20 mouse cellular contexts compared by ENCODE assay signal in genomic region chr6:124476796-124477195, GRCm38 (mm10). TPM values are rescaled to one million over a fixed set of nuclear protein-coding genes. Genes with fewer than 3 reads are reported as not detected.
DNase-seq lines count a peak whose midpoint lies in the region; ATAC-seq and TF ChIP-seq lines count a peak whose summit lies in the region.
"Had no signal": no experiment of that assay in that cellular context is flagged by ENCODE, and none has a peak within 500 bp of the region (broad histone marks: within the 10 kb centered on the region; RNA-seq: fewer than 3 reads in every experiment).

No protein-coding gene starts in this region.

- no peak for ATAC-seq in intestine, postnatal 0 days
- ATAC-seq: forebrain, embryonic 14.5 days had no signal

- peaks cover 5% of the 10 kb centered on the region for H3K79me3 ChIP-seq in C2C12 (ENCODE audit: low read depth)

- H3K9ac ChIP-seq in intestine, postnatal 0 days (ENCODE audit: low read depth, low read length) = no peak overlapping the region
- H3K9ac ChIP-seq: embryonic facial prominence, embryonic 15.5 days; heart, embryonic 13.5 days; hindbrain, embryonic 15.5 days had no signal

- no peak for TF ChIP-seq POLR2A in myocyte (IDR thresholded peaks at IDR 0.05; ENCODE audit: insufficient read length, low read depth)

- no peak for TF ChIP-seq CTCF in C2C12 (IDR thresholded peaks at IDR 0.05; ENCODE audit: control insufficient read depth, insufficient read depth, insufficient read length)
- no peak for TF ChIP-seq CTCF in intestine, postnatal 0 days (IDR thresholded peaks at IDR 0.05; ENCODE audit: low read depth)

- peaks cover 15% of the 10 kb centered on the region for H3K36me3 ChIP-seq in C2C12 (ENCODE audit: control insufficient read depth, insufficient read depth)
- no peaks in the 10 kb centered on the region for H3K36me3 ChIP-seq in myocyte (ENCODE audit: control insufficient read depth, insufficient read depth)
- H3K36me3 ChIP-seq in intestine, postnatal 0 days (ENCODE audit: control insufficient read depth, insufficient read depth) = no peaks in the 10 kb centered on the region
- H3K36me3 ChIP-seq: embryonic facial prominence, embryonic 15.5 days; forebrain, embryonic 10.5 days; heart, embryonic 13.5 days; hindbrain, embryonic 15.5 days had no signal

- no peaks in the 10 kb centered on the region for H3K9me3 ChIP-seq in intestine, postnatal 0 days (ENCODE audit: control insufficient read depth)
- H3K9me3 ChIP-seq: embryonic facial prominence, embryonic 15.5 days; forebrain, embryonic 10.5 days; heart, embryonic 13.5 days; hindbrain, embryonic 15.5 days had no signal

- H3K79me2 ChIP-seq in C2C12 (ENCODE audit: control insufficient read depth, insufficient read depth) (peaks cover 23% of the 10 kb centered on the region), myocyte (ENCODE audit: control insufficient read depth, insufficient read depth) (no peaks in the 10 kb centered on the region)

- H3K27ac ChIP-seq in intestine, postnatal 0 days (ENCODE audit: low read depth, low read length) = no peak overlapping the region
- H3K27ac ChIP-seq: embryonic facial prominence, embryonic 15.5 days; forebrain, embryonic 10.5 days; heart, embryonic 13.5 days; hindbrain, embryonic 15.5 days had no signal

- no peaks in the 10 kb centered on the region for H3K27me3 ChIP-seq in C2C12 (ENCODE audit: control insufficient read depth, insufficient read depth, insufficient read length)
- no peaks in the 10 kb centered on the region for H3K27me3 ChIP-seq in myocyte (ENCODE audit: control insufficient read depth, insufficient read depth, insufficient read length)
- no peaks in the 10 kb centered on the region for H3K27me3 ChIP-seq in intestine, postnatal 0 days (replicated peaks; ENCODE audit: control insufficient read depth, insufficient read depth, low read length)
- H3K27me3 ChIP-seq: embryonic facial prominence, embryonic 15.5 days; heart, embryonic 13.5 days; hindbrain, embryonic 15.5 days had no signal

- 84% methylated on average over 11 of the region's 11 CpGs for WGBS in intestine, postnatal 0 days

- peak overlapping the region; percentile 18 for H3K4me3 ChIP-seq in C2C12 (ENCODE audit: insufficient read depth, poor library complexity, severe bottlenecking)
- H3K4me3 ChIP-seq in myocyte = peak overlapping the region; percentile 54
- no peak overlapping the region for H3K4me3 ChIP-seq in intestine, postnatal 0 days (ENCODE audit: low read depth, low read length)
- H3K4me3 ChIP-seq: embryonic facial prominence, embryonic 15.5 days; erythroblast, embryonic 14.5 days; forebrain, embryonic 10.5 days; heart, embryonic 13.5 days; hindbrain, embryonic 15.5 days had no signal

- H3K4me1 ChIP-seq in intestine, postnatal 0 days (replicated peaks; ENCODE audit: control insufficient read depth, insufficient read depth, low read length) = peaks cover 6% of the 10 kb centered on the region; the same call in 1 of the 2 replicates
- H3K4me1 ChIP-seq: forebrain, embryonic 10.5 days; hindbrain, embryonic 15.5 days had no signal

- peak overlapping the region; percentile 41 for H3ac ChIP-seq in C2C12 (ENCODE audit: control insufficient read depth, insufficient read length, low read depth)
- H3ac ChIP-seq in myocyte (ENCODE audit: control insufficient read depth, insufficient read length) = no peak overlapping the region

- H3K4me2 ChIP-seq in myocyte (ENCODE audit: low read depth) = peak overlapping the region; percentile 60
- no peak overlapping the region for H3K4me2 ChIP-seq in intestine, postnatal 0 days (replicated peaks; ENCODE audit: low read depth)
- H3K4me2 ChIP-seq: embryonic facial prominence, embryonic 15.5 days; hindbrain, embryonic 15.5 days had no signal

- DNase-seq in 416B (ENCODE audit: low read depth) (peak; percentile 45), ES-CJ7 (ENCODE audit: low read depth, low spot score) (peak; percentile 51)
- DNase-seq in frontal cortex, postnatal 25 days (ENCODE audit: low spot score in 2 of 2) = no peak
- DNase-seq: adrenal gland, adult 8-10 months; adrenal gland, postnatal 36 days; B cell, adult 2 months; cerebellum, adult 8-10 months; cerebellum, postnatal 14 days; embryo, embryonic 11 days; gastrocnemius, postnatal 10 days; heart, postnatal 36 days had no signal

TF ChIP-seq in C2C12, 6 proteins besides CTCF, POLR2A, EP300 and RAD21:
- TF ChIP-seq MYOD1 (IDR thresholded peaks at IDR 0.05; ENCODE audit: control insufficient read depth, insufficient read length, low read depth) (no peak), MYOG (IDR thresholded peaks at IDR 0.05; ENCODE audit: control insufficient read depth, extremely low read depth, insufficient read length) (no peak), FOSL1 (IDR thresholded peaks at IDR 0.05; ENCODE audit: insufficient read depth, low read length, poor library complexity, severe bottlenecking) (no peak), MAX (IDR thresholded peaks at IDR 0.05) (no peak), CEBPB (IDR thresholded peaks at IDR 0.05; ENCODE audit: low read depth) (no peak), USF1 (IDR thresholded peaks at IDR 0.05; ENCODE audit: low read depth) (no peak)

TF ChIP-seq in myocyte, 11 proteins besides CTCF, POLR2A, EP300 and RAD21:
- no peak for TF ChIP-seq POLR2AphosphoS2 (IDR thresholded peaks at IDR 0.05; ENCODE audit: insufficient read length, low read depth)

RNA-seq across cellular contexts. Expression of gene Clstn3, which starts 12.2 kb away (rescaled TPM):
- 1.8 TPM for polyA plus RNA-seq in C2C12 (2012; fragmentation: generic; extraction: Trizol)
- polyA plus RNA-seq in myocyte (2012; fragmentation: generic; extraction: Trizol) = 2.2 TPM
- 2.7 and 3.4 TPM in 2 replicates for polyA plus RNA-seq in intestine, postnatal 0 days (2015; fragmentation: Nextera tagmentation; extraction: Ambion mirVana)

RNA-seq across cellular contexts. Expression of gene C1rl, which starts 16.1 kb away (rescaled TPM):
- polyA plus RNA-seq in C2C12 (2012; fragmentation: generic; extraction: Trizol) (0.50 TPM), myocyte (2012; fragmentation: generic; extraction: Trizol) (1.2 TPM)
- 1.9 TPM in 2 replicates for polyA plus RNA-seq in intestine, postnatal 0 days (2015; fragmentation: Nextera tagmentation; extraction: Ambion mirVana)
- polyA plus RNA-seq: erythroblast, embryonic 14.5 days had no signal

RNA-seq across cellular contexts. Expression of gene C1ra, which starts 35.4 kb away (rescaled TPM):
- polyA plus RNA-seq in C2C12 (2012; fragmentation: generic; extraction: Trizol) (0.62 TPM), myocyte (2012; fragmentation: generic; extraction: Trizol) (1.9 TPM)
- polyA plus RNA-seq in intestine, postnatal 0 days (2015; fragmentation: Nextera tagmentation; extraction: Ambion mirVana) = 6.9 and 7.5 TPM in 2 replicates

Comparison
In these comparisons a context has a peak if more than half of its experiments do, and no peak if none do; other contexts are left out.
1. DNase-seq: peak in 416B (single experiment) and ES-CJ7 (single experiment); none in frontal cortex, postnatal 25 days (0 of 2).